Mouse (Mus musculus) liver, embryonic 12.5 days (tissue): ENCODE measurements around the gene Kcnk16. TPM values are rescaled to one million over a fixed set of nuclear protein-coding genes. Genes with fewer than 3 reads are reported as not detected.
"Not testable (repeated sequence)": the region's sequence is repeated elsewhere in the genome, so short reads cannot be mapped to it uniquely, and the experiment has no call there.

Experiments
- ATAC-seq: fragments of 200-750 bp; cut with Nextera tagmentation; 2 replicates; pipeline ENCODE4 v1.8.0; 2017; ENCODE audit warnings: moderate number of reproducible peaks, mild to moderate bottlenecking, moderate library complexity
- H3K27ac ChIP-seq: fragments of 300-500 bp; sonication (generic); 2 replicates; pipeline ENCODE4 v1.5.1; 2016; ENCODE audit warnings: mild to moderate bottlenecking
- H3K27me3 ChIP-seq: fragments of 300-500 bp; sonication (generic); replicated peaks from 2 replicates; pipeline ENCODE4 v1.6.1; 2016; ENCODE audit warnings: mild to moderate bottlenecking, moderate library complexity
- H3K36me3 ChIP-seq: fragments of 300-500 bp; sonication (generic); 2 replicates; pipeline ENCODE4 v1.6.1; 2016; ENCODE audit warnings: mild to moderate bottlenecking, moderate library complexity
- H3K4me1 ChIP-seq: fragments of 300-500 bp; sonication (generic); 2 replicates; pipeline ENCODE4 v1.6.1; 2016
- H3K4me2 ChIP-seq: fragments of 300-500 bp; sonication (generic); 2 replicates; pipeline ENCODE4 v1.6.1; 2016; ENCODE audit warnings: mild to moderate bottlenecking, moderate library complexity
- H3K4me3 ChIP-seq: fragments of 300-500 bp; sonication (generic); 2 replicates; pipeline ENCODE4 v1.5.1; 2016; ENCODE audit warnings: mild to moderate bottlenecking, moderate library complexity
- H3K9ac ChIP-seq: fragments of 300-500 bp; sonication (generic); 2 replicates; pipeline ENCODE4 v1.6.1; 2016; ENCODE audit warnings: mild to moderate bottlenecking, moderate library complexity
- H3K9me3 ChIP-seq: fragments of 300-500 bp; sonication (generic); replicated peaks from 2 replicates; pipeline ENCODE4 v1.6.1; 2016; ENCODE audit warnings: mild to moderate bottlenecking, moderate library complexity
- WGBS: fragments of 180-500 bp; shearing (Covaris S2); methylation state at CpG from one replicate; pipeline ENCODE4 v1.1.7; 2016; ENCODE audit not compliant: insufficient replicate concordance; 5-methylcytosine and 5-hydroxymethylcytosine counted together
- polyA plus RNA-seq: library from polyadenylated mRNA; unstranded; fragments of >200 nt; fragmentation: Nextera tagmentation; extraction: Ambion mirVana; gene quantifications from 2 replicates; pipeline ENCODE4 v1.2.1, GENCODE M21; 2016

Kcnk16 gene
- 1.4 and 1.7 TPM in 2 replicates for polyA plus RNA-seq

DNA sequence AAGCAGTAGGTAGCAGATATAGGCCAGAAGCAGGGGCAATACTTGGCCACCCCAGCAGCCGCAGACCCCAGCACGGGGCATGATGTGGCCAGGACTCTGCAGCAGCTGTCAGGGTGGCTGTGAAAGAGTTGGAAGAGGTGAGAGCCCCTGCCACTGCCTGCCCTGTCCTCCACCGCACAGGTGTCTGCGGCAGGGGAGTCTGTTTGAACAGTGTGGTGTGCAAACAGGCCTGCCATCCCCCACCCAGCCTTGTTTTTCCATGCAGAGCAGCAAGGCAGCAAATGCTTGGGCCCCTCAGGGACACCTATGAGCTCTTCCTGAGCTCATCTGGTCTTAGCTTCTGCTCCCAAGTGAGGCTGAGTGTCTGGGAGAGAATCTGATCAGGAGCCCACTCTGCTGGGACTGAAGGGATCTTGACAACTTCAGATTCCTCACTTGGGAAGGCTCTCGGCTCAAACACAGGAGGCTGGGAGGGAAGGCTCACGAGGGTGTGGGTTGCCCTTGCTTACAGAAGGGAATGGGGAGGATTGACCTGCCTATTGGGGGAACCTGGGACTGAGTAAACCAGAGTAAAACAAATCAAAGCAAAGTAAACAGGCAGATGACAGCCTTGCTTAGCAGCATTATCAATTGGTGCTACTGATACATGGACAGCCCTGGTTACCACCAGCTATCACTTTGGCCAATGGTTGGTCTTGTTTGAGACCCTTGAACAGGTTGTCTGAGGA is at the start of gene Kcnk16:
Gene Kcnk16 (minus strand): TSS at position 118 of the 728 bp plus-strand sequence.
- Histone ChIP-seq H3K36me3 (no peaks in the 10 kb centered on the region), H3K4me1 (no peaks in the 10 kb centered on the region), H3K9ac (no peak within 1 kb of the TSS), H3K4me2 (peak within 1 kb of the TSS; percentile 27), H3K27ac (0 out of 2 replicates have a peak within 1 kb of the TSS, but pooled peaks have one; percentile 30), H3K9me3 (no peaks in the 10 kb centered on the region), H3K4me3 (no peak within 1 kb of the TSS), H3K27me3 (no peaks in the 10 kb centered on the region; the same call in 1 of the 2 replicates)
- peak; percentile 74 for ATAC-seq
- 55% methylated on average over 6 of the region's 6 CpGs for WGBS

DNA sequence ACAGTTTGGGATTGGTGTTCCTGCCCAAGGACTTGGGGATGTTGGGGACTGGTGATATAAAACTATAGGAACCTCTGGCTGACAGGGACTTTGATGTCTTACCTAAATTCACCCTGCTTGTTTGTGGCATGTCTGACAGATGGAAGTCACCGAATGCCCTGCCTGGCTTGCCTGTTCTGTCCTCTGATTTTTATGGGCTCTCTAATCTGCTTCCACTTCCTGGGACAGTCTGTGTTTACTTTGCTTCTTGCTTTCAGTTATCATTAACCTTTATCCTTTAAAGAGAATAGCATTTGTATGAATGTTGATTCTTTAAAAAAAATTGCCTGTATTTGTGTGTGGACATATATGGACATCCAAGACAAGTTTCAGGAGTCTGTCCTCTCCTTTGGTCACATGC is 46.1 kb upstream of the Kcnk16 start:
- no peaks in the 10 kb centered on the region for H3K27me3 ChIP-seq
- no peak overlapping the region for H3K4me2 ChIP-seq
- no peak overlapping the region for H3K27ac ChIP-seq
- no peak for ATAC-seq
- H3K4me3 ChIP-seq, result no peak overlapping the region
- WGBS, result 63% methylated on average over 1 of the region's 1 CpGs
- no peaks in the 10 kb centered on the region for H3K9me3 ChIP-seq
- H3K36me3 ChIP-seq, result peaks cover 46% of the 10 kb centered on the region
- H3K9ac ChIP-seq, result no peak overlapping the region
- no peaks in the 10 kb centered on the region for H3K4me1 ChIP-seq

DNA sequence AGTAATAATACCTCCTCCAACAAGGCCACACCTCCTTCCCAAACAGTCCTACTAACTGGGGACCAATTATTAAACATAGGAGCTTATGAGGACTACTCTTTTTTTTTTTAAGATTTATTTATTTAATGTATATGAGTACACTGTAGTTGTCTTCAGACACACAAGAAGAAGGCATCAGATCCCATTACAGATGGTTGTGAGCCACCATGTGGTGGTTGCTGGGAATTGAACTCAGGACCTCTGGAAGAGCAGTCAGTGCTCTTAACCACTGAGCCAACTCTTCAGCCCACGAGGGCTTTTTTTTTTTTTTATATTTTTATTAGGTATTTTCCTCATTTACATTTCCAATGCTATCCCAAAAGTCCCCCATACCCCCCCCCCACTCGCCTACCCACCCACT is 36.1 kb upstream of the Kcnk16 start:
- H3K4me2 ChIP-seq, H3K9me3 ChIP-seq, H3K9ac ChIP-seq, H3K4me1 ChIP-seq, H3K4me3 ChIP-seq, H3K27ac ChIP-seq, ATAC-seq, H3K27me3 ChIP-seq: not testable (repeated sequence)
- 78% methylated on average over 2 of the region's 2 CpGs for WGBS
- peaks cover 27% of the 10 kb centered on the region for H3K36me3 ChIP-seq

DNA sequence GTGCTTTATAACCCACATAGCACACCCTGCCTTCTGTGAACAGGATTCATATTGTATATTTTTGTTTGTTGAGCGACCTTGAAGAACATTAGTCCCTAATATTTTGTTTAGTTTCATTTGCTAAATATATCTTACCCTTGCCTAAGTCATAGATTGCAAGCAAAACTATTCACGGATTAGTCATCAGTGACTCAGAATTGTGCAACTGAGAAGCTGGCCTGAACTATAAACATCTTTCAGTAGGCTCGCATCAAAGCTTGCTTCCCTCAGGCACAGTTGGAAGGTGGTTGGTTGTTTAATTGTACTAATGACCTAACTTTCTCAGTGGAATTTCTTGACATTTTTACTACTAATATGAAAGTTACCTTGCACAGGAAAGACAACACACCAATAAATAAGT is 29.1 kb upstream of the Kcnk16 start:
- Histone ChIP-seq H3K27me3 (no peaks in the 10 kb centered on the region), H3K4me1 (peaks cover 14% of the 10 kb centered on the region; the same call in 1 of the 2 replicates), H3K9ac (no peak overlapping the region), H3K9me3 (no peaks in the 10 kb centered on the region), H3K4me2 (no peak overlapping the region), H3K4me3 (no peak overlapping the region), H3K36me3 (no peaks in the 10 kb centered on the region), H3K27ac (no peak overlapping the region)
- 74% methylated on average over 3 of the region's 3 CpGs for WGBS
- no peak for ATAC-seq

DNA sequence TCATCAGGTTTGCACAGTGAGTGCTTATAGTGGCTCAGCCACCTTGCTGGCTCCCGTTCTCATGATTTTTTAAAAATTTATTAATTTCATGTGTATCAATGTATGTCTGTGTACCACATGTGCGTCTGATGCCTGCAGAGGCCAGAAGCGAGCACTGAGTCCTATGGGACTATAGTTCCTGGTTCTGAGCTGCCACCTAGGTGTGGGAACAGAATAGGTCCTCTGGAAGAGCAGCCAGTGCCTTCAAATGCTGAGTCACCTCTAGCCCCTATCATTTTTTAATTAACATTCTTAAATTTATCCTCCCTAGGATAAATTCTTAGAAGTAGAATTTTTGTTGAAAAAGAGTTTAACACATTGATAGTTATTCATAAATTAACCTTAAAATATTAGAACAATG is 28.6 kb upstream of the Kcnk16 start:
- no peak for ATAC-seq
- Histone ChIP-seq H3K36me3 (no peaks in the 10 kb centered on the region), H3K9me3 (no peaks in the 10 kb centered on the region), H3K4me2 (no peak overlapping the region), H3K4me1 (peaks cover 14% of the 10 kb centered on the region; the same call in 1 of the 2 replicates), H3K27ac (no peak overlapping the region), H3K27me3 (no peaks in the 10 kb centered on the region), H3K4me3 (no peak overlapping the region), H3K9ac (no peak overlapping the region)
- 77% methylated on average over 3 of the region's 3 CpGs for WGBS

DNA sequence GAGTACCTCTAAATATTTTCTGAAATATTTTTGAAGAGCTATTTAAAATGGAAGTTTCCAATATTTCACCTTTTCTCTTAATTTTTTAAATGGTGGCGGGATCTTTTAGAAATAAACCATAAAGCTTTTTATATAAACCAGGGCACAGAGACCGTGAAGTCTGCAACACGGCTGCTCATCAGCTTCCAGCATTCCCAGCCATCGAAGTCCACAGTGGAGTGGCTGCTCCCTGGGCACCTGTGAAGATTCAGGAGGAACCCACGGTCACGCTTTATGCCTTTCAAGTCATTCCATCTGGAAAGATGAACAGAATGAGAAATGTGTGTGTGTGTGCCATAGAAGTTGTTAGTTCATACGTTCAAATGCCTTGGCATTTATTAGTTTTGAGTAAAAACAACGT is 25.9 kb upstream of the Kcnk16 start:
- peak overlapping the region; percentile 67 for H3K9ac ChIP-seq
- 35% methylated on average over 8 of the region's 8 CpGs for WGBS
- H3K9me3 ChIP-seq, result no peaks in the 10 kb centered on the region
- no peak overlapping the region for H3K27ac ChIP-seq
- peaks cover 20% of the 10 kb centered on the region for H3K4me1 ChIP-seq
- peak overlapping the region; percentile 79 for H3K4me2 ChIP-seq
- no peaks in the 10 kb centered on the region for H3K27me3 ChIP-seq
- ATAC-seq, result no peak
- H3K4me3 ChIP-seq, result peak overlapping the region; percentile 64
- no peaks in the 10 kb centered on the region for H3K36me3 ChIP-seq

DNA sequence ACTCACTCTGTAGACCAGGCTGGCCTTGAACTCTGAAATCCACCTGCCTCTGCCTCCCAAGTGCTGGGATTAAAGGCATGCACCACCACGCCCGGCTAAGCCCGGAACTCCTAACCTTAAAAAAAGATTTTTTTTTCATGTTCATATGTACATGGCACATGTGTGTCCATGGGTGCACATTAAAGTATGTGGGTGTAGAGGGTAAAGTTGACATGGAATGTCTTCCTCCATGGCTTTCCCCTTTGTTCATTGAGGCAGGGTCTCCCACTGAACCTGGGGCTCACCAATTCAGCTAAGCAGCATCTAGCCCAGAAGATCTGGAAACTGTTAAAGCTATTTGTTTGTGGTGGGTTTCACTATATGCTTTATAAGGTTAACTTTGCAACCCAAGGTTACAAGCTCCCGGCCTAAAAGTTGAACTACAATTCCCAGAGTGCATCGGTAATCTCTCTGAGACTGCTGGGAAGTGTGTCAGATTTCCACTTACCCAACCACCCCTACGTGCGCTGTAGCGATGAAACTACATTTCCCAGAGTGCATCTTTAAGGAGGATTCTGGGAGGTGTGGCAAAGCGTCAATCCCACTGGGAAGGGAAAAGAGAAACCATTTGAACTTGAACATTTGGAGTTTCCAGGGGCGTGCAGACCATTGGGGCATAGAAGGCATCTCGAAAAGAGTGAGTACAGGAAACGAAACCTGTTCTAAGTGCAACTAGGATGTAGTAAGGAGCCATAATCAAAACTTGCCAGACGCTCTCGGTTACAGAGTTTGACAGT is 25.3 kb upstream of the Kcnk16 start, which contains the start of gene Nudt13:
Gene Nudt13 (plus strand): TSS at position 581 of the 776 bp plus-strand sequence.
- no peaks in the 10 kb centered on the region for H3K27me3 ChIP-seq
- H3K9ac ChIP-seq, result peak within 1 kb of the TSS; percentile 67
- WGBS, result 21% methylated on average over 14 of the region's 14 CpGs
- no peak within 1 kb of the TSS for H3K27ac ChIP-seq
- H3K4me2 ChIP-seq, result peak within 1 kb of the TSS; percentile 79
- peaks cover 20% of the 10 kb centered on the region for H3K4me1 ChIP-seq
- H3K36me3 ChIP-seq, result no peaks in the 10 kb centered on the region
- H3K9me3 ChIP-seq, result no peaks in the 10 kb centered on the region
- ATAC-seq, result peak; percentile 94
- H3K4me3 ChIP-seq, result peak within 1 kb of the TSS; percentile 64

DNA sequence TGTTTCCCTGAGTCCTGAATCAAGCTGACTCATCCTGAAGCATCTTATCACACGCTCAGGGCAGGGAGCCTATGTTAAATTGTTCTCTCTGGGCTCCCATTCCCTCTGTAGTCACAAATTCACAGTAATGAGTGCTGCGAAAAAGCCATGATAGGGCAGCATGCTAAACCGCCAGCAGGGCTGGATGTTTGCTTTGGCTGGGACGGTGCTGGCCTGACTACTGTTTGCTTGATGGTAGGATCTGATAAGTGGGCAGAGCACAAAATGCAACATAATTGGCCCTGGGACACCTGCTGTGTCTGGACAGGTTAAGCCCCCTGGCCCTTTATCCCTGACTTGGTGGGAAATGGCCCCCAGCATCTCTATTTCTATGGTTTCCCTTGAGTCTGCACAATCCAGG is 22.4 kb upstream of the Kcnk16 start:
- no peak for ATAC-seq

DNA sequence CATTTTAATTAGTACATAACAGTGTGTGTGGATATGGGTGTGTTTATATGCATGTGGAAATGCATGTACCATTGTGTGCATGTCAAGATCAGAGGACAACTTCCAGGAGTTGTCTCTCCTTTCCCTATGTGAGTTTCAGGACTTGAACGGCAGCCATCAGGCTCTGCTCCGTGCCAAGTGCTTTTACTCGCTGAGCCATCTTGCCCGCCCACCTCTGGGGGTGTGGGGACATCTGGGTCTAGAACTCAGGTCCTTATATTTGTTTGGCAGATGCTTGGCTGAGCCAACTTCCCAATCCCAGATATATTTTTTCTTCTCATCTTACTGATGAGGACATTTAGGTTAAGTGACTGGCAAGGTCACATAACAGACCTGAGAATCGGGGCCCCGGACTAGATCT is 578 bp downstream of the Kcnk16 start:
- WGBS, result 73% methylated on average over 6 of the region's 6 CpGs
- no peaks in the 10 kb centered on the region for H3K36me3 ChIP-seq

More for the DNA sequence above, 22.4 kb upstream of the Kcnk16 start:
- no peaks in the 10 kb centered on the region for H3K27me3 ChIP-seq
- no peaks in the 10 kb centered on the region for H3K36me3 ChIP-seq
- no peak overlapping the region for H3K4me2 ChIP-seq
- H3K9ac ChIP-seq, result no peak overlapping the region
- WGBS, result 55% methylated on average over 4 of the region's 4 CpGs
- H3K27ac ChIP-seq, result no peak overlapping the region
- no peaks in the 10 kb centered on the region for H3K9me3 ChIP-seq
- no peak overlapping the region for H3K4me3 ChIP-seq
- peaks cover 20% of the 10 kb centered on the region for H3K4me1 ChIP-seq

DNA sequence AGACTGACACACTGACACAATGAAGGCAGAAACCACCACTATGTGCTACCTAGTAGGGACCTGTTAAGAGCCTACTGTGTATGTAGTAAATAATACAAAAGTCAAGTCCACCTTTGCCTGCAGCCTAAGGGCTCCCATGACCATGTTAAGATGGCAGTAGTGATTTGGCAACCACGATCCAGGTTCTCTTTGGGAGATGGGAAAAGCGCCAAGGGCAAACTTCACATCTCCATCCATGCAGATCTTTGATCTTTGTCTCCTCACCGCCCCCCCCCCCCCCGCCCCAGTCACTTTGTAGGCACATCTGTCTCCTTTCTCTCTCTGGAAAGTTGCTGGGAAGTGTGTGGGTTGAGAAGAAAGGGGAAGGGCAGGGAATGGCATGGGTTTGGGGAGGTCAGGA is 6.7 kb downstream of the Kcnk16 start:
- H3K36me3 ChIP-seq, result no peaks in the 10 kb centered on the region
- H3K27ac ChIP-seq, result no peak overlapping the region
- H3K27me3 ChIP-seq, result peaks cover 17% of the 10 kb centered on the region; the same call in 1 of the 2 replicates
- H3K4me2 ChIP-seq, result no peak overlapping the region
- H3K4me3 ChIP-seq, result no peak overlapping the region
- H3K9me3 ChIP-seq, result no peaks in the 10 kb centered on the region
- no peak overlapping the region for H3K9ac ChIP-seq
- WGBS, result 45% methylated on average over 4 of the region's 4 CpGs
- H3K4me1 ChIP-seq, result no peaks in the 10 kb centered on the region
- no peak for ATAC-seq

More for the DNA sequence above, 578 bp downstream of the Kcnk16 start:
- Histone ChIP-seq H3K4me1 (no peaks in the 10 kb centered on the region), H3K9ac (no peak overlapping the region), H3K4me3 (no peak overlapping the region), H3K9me3 (no peaks in the 10 kb centered on the region), H3K4me2 (no peak overlapping the region), H3K27ac (no peak overlapping the region), H3K27me3 (no peaks in the 10 kb centered on the region; the same call in 1 of the 2 replicates)
- ATAC-seq, result no peak

DNA sequence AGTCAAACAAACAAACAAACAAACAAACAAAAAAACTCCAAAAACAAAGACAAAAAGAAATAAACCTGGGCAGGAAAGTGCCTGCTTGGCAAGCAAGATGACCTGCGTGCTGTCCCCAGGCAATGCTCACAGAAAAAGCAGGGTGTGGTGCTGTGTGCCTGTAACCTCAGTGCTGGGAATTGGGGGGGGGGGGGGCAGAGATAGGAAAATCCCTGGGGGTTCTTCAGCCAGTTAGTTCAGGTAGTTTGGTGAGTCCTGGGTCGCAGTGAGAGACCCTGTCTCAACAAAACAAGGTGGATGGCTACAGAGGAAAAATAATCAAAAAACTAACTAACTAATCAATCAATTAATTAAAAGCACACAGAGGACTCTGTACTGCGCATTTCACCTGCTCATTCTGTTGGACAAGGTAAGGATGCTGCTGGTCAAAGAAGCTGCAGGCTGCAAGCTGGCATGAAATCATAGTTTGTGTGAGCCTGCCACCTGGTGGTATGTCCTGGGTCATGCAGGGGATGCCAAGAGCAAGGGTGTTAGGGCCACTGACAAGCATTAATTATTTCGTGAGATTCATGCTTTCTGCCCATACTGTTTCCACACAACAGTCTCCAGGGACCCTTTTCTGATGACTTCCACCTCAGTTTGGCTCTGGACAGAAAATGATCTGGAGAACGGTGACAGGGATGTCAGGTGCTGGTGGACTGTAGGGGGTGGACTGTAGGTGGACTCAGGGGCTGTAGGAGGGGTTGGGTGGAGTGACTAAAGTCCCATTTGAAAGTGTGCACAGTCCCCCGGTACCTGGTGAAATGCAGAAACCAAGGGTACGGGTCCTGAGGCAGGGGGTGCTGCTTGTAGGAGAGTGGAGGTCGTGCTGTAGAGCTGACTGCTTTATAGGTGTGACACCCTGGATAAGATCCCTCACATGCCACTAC is 10.6 kb downstream of the Kcnk16 start:
- no peak overlapping the region for H3K4me3 ChIP-seq
- H3K4me2 ChIP-seq, result no peak overlapping the region
- no peaks in the 10 kb centered on the region for H3K4me1 ChIP-seq
- no peaks in the 10 kb centered on the region for H3K9me3 ChIP-seq
- H3K27ac ChIP-seq, result no peak overlapping the region
- peak; percentile 13; the same call in 1 of the 2 replicates for ATAC-seq
- WGBS, result 46% methylated on average over 8 of the region's 8 CpGs
- H3K9ac ChIP-seq, result no peak overlapping the region
- peaks cover 17% of the 10 kb centered on the region; the same call in 1 of the 2 replicates for H3K27me3 ChIP-seq
- H3K36me3 ChIP-seq, result no peaks in the 10 kb centered on the region
